Mouse (Mus musculus): Measurements from ENCODE around the gene Ranbp10.

DNA sequence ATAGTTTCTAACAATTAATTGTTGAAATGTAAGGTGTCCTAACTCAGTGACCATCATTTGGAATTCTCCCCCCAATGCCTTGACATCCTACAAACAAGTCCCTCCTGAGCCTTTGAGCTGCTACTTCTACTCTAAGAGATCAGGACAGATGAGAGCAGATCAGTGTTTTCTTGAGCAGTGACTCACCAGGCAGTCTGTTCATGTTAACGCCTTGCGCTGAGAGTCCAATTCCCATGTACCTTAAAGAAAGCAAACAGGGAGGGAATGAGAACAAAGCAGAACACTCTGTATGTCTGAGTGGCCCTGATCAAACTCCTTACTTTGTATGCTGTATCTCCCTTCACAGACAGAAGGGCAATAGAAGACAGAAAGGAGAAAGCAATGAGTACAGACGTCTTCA is 21.8 kb downstream of the Ranbp10 start:
- TF ChIP-seq POLR2A (IDR thresholded peaks at IDR 0.05; ENCODE audit: extremely low read depth, insufficient read depth, low read length): no peak
- no peak for TF ChIP-seq CTCF (IDR thresholded peaks at IDR 0.05; ENCODE audit: low read depth, low read length)
